Mouse (Mus musculus): ENCODE measurements around the gene Klc4.

The Klc4 gene

DNA sequence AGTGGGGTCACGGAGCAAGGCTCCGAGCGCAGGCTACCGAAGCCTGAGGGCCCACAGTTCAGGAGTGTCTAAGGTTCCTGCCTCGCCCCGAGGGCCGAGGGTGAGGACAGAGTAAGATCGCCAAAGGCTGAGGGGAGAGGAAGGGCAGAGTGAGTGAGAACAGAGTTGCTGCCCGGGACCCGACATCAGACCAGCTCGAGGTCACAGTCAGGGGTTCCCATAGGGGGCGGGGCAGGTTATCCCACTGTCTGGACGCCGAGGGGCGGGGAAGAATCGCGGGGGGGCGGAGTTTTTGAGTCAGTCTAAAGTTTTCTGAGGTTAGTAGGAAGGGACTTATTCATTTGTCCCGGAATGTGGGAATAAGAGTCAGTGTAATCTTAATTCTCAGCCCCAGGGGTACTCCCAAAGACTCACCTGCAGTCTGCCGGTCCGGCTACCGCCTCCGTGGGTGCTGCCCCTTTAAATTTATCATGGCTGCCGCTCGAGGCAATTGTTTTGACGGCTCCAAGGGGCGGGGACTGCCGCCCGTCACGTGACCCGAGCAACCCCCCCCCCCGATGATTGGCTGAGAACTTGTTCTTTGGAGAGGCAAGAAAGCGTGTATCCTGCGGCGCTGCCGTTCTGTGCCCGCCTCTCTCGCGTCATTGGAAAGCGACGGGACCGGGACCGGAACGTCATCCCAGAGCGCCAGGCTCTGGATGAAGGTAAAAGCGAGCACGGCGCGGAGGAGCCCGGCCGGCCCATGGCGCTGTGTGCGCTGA is at the start of gene Klc4, which contains the start of gene Mrpl2:
TSS of gene Klc4 (minus strand) at position 462 of the 761 bp plus-strand sequence.
TSS of gene Mrpl2 (plus strand) at position 669 of the 761 bp plus-strand sequence.
- DNase-seq (ENCODE audit: low spot score in 2 of 2) = peak; percentile 99

- DNase-seq (ENCODE audit: low spot score in 2 of 2) = no peak
Observed at GRCm38 (mm10) chr17:46694517-46695063, 48.8 kb upstream of the Klc4 start.

- DNase-seq (ENCODE audit: low spot score in 2 of 2) = no peak
Observed at GRCm38 (mm10) chr17:46691390-46691789, 45.6 kb upstream of the Klc4 start.

GRCm38 (mm10) chr17:46690665-46691064 is 44.8 kb upstream of the Klc4 start:
- DNase-seq (ENCODE audit: low spot score in 2 of 2) = no peak

- no peak for DNase-seq (ENCODE audit: low spot score in 2 of 2)
Observed at GRCm38 (mm10) chr17:46685913-46686312, 40.1 kb upstream of the Klc4 start.

DNA sequence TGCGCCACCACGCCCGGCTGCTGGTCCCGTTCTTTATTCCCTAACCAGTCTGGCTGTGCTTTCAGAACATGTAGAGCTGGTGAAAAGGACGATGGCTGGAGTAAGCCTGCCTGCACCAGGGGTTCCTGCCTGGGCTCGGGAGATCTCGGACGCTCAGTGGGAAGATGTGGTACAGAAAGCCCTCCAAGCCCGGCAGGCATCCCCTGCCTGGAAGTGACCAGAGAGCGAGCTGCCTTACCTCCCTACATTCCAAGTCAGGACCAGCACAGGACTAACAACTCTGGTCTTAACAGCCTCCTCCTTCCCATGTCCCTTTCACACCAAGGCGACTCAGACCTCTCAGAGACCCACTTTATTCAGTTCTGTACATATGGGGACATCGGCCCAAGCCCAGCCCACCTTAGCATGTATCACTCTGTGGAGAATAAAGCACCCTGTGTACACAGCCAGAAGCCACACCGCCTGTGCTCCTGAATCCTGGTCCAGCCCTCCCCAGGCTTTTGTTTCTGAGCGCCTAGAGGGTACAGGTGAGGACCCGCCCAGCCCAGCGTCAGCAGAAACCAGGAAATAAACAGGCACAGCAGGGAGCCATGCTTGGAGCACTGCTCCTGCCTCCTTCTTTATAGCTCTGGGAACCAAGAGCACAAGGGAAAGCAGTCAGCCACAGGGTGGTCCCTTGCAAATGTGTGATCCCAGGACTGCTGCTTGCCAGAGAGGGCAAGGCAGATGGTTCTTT is 37.0 kb upstream of the Klc4 start:
- no peak for DNase-seq (ENCODE audit: low spot score in 2 of 2)

DNA sequence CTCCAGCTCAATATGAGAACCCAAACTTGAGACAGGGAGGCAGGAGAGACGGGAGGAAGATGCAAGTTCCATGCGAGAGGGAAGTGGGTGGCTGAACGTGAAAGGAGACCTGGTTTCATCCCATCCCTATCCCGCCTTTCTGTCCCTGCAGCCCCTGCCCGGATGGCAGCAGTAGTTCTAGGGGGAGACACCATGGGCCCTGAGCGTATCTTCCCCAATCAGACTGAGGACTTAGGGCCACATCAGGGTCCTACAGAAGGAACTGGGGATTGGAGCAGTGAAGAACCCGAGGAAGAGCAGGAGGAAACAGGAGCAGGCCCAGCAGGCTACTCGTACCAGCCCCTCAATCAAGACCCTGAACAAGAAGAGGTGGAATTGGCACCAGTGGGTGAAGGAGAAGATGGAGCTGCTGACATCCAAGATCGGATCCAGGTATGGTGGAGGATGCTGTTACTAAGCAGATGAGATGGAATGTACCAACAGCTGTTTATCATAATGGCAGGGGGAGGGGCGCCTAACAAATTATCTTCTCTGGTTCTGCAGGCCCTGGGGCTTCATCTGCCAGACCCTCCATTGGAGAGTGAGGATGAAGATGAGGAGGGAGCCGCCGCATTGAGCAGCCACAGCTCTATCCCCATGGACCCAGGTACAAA is 35.8 kb upstream of the Klc4 start:
- no peak for DNase-seq (ENCODE audit: low spot score in 2 of 2)

- peak; percentile 93 to 97 for DNase-seq (ENCODE audit: low spot score in 2 of 2)
Observed at GRCm38 (mm10) chr17:46680760-46681373, 35.0 kb upstream of the Klc4 start, which contains the start of gene Klhdc3. TSS of gene Klhdc3 (minus strand) at chr17:46680914.

GRCm38 (mm10) chr17:46679843-46680759 is 34.3 kb upstream of the Klc4 start:
- DNase-seq (ENCODE audit: low spot score in 2 of 2) = no peak

DNA sequence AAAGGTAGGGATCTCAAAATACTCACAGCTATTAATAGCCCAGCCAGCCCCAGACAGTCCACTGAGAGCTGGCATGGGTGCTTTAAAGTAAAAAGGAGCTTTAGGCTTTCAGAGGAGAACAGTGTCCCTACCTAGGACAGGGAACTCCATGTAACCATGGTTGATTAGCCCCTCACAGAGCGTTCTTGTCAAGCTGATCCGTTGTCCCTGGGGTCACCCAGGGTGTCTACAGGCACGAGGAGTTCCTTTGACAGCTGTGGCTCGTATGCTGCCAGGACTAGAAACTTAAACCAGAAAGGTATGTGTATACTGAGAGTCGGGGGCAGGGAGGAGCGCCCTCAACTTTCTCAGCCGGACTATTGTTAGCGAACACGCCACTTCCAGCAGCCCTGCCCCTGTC is 33.1 kb upstream of the Klc4 start:
- no peak for DNase-seq (ENCODE audit: low spot score in 2 of 2)

GRCm38 (mm10) chr17:46678416-46678815 is 32.6 kb upstream of the Klc4 start, which contains the start of gene Mea1:
TSS of gene Mea1 (plus strand) at chr17:46678793.
- no peak for DNase-seq (ENCODE audit: low spot score in 2 of 2)

DNA sequence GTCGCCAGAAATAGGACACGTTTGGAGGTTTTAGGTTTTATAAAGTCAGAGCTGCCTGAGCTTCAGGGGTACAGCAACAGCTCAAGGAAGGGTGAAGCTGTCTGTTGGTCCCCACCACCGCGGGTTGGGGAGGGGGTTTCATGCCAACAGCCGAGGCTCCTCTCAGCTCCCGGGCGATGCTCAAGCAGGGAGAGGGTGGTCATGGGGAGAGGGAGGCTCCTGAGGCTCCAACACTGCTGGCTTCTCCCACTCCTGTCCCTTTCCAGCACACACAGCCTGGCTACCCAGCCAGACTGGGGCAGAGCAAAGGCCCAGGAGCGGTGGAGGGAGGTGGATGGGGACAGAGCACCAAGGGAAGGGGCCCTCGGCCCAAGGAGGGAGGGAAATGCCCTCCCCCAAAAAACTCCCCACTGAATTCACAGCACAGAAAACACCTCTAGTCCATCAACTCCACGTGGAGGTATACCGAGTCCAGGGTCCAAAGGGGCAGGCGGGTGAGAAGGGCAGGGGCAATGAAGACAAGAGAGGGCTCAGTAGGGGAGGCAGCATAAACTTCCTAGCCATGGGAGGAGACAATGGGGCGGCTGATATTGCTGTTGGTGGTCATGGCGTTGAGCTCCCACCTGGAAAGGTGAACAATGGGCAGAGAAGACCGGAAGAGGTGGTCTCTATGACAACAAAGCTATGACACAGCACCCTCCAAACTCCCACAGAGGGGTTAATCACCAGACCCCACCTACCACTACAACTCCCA is 28.9 kb upstream of the Klc4 start:
- no peak for DNase-seq (ENCODE audit: low spot score in 2 of 2)

- peak; percentile 87 to 92 for DNase-seq (ENCODE audit: low spot score in 2 of 2)
Observed at GRCm38 (mm10) chr17:46673850-46674529, 28.2 kb upstream of the Klc4 start, which contains the start of gene Rrp36. TSS of gene Rrp36 (minus strand) at chr17:46674352.

- no peak for DNase-seq (ENCODE audit: low spot score in 2 of 2)
Observed at GRCm38 (mm10) chr17:46669911-46670310, 24.1 kb upstream of the Klc4 start.

GRCm38 (mm10) chr17:46667712-46668111 is 21.9 kb upstream of the Klc4 start:
- DNase-seq (ENCODE audit: low spot score in 2 of 2) = no peak

GRCm38 (mm10) chr17:46662730-46663129 is 16.9 kb upstream of the Klc4 start:
- DNase-seq (ENCODE audit: low spot score in 2 of 2) = no peak

DNA sequence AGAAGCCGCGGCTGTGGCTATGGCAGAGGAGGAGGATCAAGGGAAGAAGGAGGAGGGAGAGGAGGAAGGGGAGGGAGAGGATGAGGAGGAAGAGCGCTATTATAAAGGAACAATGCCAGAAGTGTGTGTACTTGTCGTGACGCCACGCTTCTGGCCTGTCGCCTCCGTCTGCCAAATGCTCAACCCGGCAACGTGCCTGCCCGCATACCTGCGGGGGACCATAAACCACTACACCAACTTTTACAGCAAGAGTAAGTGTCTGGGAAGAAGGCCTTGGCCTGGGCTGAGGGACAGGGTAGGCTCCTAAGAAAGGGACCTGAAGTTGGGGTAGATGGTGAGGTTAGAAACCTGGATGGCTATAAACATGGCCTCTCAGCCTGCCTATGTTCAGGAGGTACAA is 16.2 kb upstream of the Klc4 start:
- no peak for DNase-seq (ENCODE audit: low spot score in 2 of 2)

DNA sequence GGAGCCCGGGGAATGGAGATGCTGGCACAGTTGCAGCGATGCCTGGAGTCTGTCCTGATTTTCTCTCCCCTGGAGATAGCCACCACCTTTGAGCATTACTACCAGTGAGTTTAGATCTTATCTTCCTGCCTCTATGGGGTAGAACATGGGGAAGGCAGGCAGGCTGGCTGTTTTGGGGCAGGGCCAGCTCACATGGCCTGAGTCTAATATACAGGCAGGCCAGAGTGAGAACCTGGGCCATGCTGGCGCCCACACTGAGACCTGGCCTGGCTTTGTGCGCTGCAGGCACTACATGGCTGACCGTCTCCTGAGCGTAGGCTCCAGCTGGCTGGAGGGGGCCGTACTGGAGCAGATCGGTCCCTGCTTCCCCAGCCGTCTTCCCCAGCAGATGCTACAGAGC is 15.5 kb upstream of the Klc4 start:
- no peak for DNase-seq (ENCODE audit: low spot score in 2 of 2)

DNA sequence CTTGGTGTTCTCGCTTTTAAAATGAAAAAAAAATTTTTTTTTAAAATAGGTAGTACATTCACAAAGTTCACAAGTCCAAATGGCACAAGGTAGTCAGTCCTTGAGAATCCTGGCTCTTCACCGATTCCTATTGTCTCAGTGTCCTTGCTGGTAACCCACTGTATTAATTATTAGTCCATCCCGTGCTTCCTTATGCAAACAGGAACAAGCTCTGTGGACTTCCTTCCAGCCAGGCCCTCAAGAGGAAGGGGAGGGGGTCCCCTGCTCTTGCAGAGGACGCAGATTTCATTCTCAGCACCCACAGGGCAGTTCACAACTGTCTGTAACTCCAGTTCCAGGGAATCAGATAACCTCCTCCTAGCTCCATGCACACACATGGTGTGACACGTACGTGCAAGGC is 10.2 kb upstream of the Klc4 start:
- no peak for DNase-seq (ENCODE audit: low spot score in 2 of 2)
